Mouse (Mus musculus): ENCODE measurements around the gene Hoxb4. TPM values are rescaled to one million over a fixed set of nuclear protein-coding genes. Genes with fewer than 3 reads are reported as not detected.

Gene Hoxb4
- polyA plus RNA-seq, 1 experiment: 1.5 TPM

GRCm38 (mm10) chr11:96319071-96319902 lies 1.2 kb downstream of the Hoxb4 start:
- Histone ChIP-seq H3K27ac (ENCODE audit: control insufficient read depth, insufficient read depth, low read length) (no peak overlapping the region), H3K36me3 (ENCODE audit: control insufficient read depth, insufficient read depth, low read length) (no peaks in the 10 kb centered on the region), H3K4me3 (ENCODE audit: control insufficient read depth, insufficient read depth, low read length) (peak overlapping the region; percentile 67), H3K27me3 (ENCODE audit: control insufficient read depth, insufficient read depth, low read length) (peaks cover 27% of the 10 kb centered on the region), H3K4me1 (replicated peaks; ENCODE audit: control insufficient read depth, insufficient read depth, low read length) (peaks cover 15% of the 10 kb centered on the region)
- WGBS: 2% methylated on average over 33 of the region's 34 CpGs
- DNase-seq: peak; percentile 8
- TF ChIP-seq POLR2A (IDR thresholded peaks at IDR 0.05; ENCODE audit: control insufficient read depth, extremely low read depth, insufficient read depth, low read length, poor library complexity) (no peak), CTCF (IDR thresholded peaks at IDR 0.05; ENCODE audit: borderline replicate concordance, control insufficient read depth, extremely low read depth, insufficient read depth, low read length, poor library complexity) (no peak)

GRCm38 (mm10) chr11:96319910-96320309 lies 1.8 kb downstream of the Hoxb4 start:
- peaks cover 20% of the 10 kb centered on the region for H3K27me3 ChIP-seq (ENCODE audit: control insufficient read depth, insufficient read depth, low read length)
- no peak overlapping the region for H3K27ac ChIP-seq (ENCODE audit: control insufficient read depth, insufficient read depth, low read length)

GRCm38 (mm10) chr11:96320688-96321087 lies 2.6 kb downstream of the Hoxb4 start:
- DNase-seq: no peak
- H3K27ac ChIP-seq (ENCODE audit: control insufficient read depth, insufficient read depth, low read length): no peak overlapping the region
- peaks cover 16% of the 10 kb centered on the region for H3K27me3 ChIP-seq (ENCODE audit: control insufficient read depth, insufficient read depth, low read length)
- H3K4me3 ChIP-seq (ENCODE audit: control insufficient read depth, insufficient read depth, low read length): no peak overlapping the region
- TF ChIP-seq CTCF (IDR thresholded peaks at IDR 0.05; ENCODE audit: borderline replicate concordance, control insufficient read depth, extremely low read depth, insufficient read depth, low read length, poor library complexity) (no peak), POLR2A (IDR thresholded peaks at IDR 0.05; ENCODE audit: control insufficient read depth, extremely low read depth, insufficient read depth, low read length, poor library complexity) (no peak)
- no peaks in the 10 kb centered on the region for H3K36me3 ChIP-seq (ENCODE audit: control insufficient read depth, insufficient read depth, low read length)
- WGBS: 91% methylated on average over 17 of the region's 17 CpGs
- H3K4me1 ChIP-seq (replicated peaks; ENCODE audit: control insufficient read depth, insufficient read depth, low read length): peaks cover 15% of the 10 kb centered on the region

More at GRCm38 (mm10) chr11:96319910-96320309, 1.8 kb downstream of the Hoxb4 start:
- Histone ChIP-seq H3K4me1 (replicated peaks; ENCODE audit: control insufficient read depth, insufficient read depth, low read length) (peaks cover 15% of the 10 kb centered on the region), H3K36me3 (ENCODE audit: control insufficient read depth, insufficient read depth, low read length) (no peaks in the 10 kb centered on the region), H3K4me3 (ENCODE audit: control insufficient read depth, insufficient read depth, low read length) (peak overlapping the region; percentile 22; the same call in 1 of the 2 replicates)
- 22% methylated on average over 29 of the region's 29 CpGs for WGBS
- TF ChIP-seq CTCF (IDR thresholded peaks at IDR 0.05; ENCODE audit: borderline replicate concordance, control insufficient read depth, extremely low read depth, insufficient read depth, low read length, poor library complexity): no peak
- no peak for TF ChIP-seq POLR2A (IDR thresholded peaks at IDR 0.05; ENCODE audit: control insufficient read depth, extremely low read depth, insufficient read depth, low read length, poor library complexity)
- no peak for DNase-seq

- no peak overlapping the region for H3K4me3 ChIP-seq (ENCODE audit: control insufficient read depth, insufficient read depth, low read length)
- no peak for DNase-seq
- H3K27me3 ChIP-seq (ENCODE audit: control insufficient read depth, insufficient read depth, low read length): peaks cover 12% of the 10 kb centered on the region
- WGBS: 88% methylated on average over 5 of the region's 5 CpGs
- no peak for TF ChIP-seq POLR2A (IDR thresholded peaks at IDR 0.05; ENCODE audit: control insufficient read depth, extremely low read depth, insufficient read depth, low read length, poor library complexity)
- TF ChIP-seq CTCF (IDR thresholded peaks at IDR 0.05; ENCODE audit: borderline replicate concordance, control insufficient read depth, extremely low read depth, insufficient read depth, low read length, poor library complexity): no peak
- H3K36me3 ChIP-seq (ENCODE audit: control insufficient read depth, insufficient read depth, low read length): no peaks in the 10 kb centered on the region
- H3K4me1 ChIP-seq (replicated peaks; ENCODE audit: control insufficient read depth, insufficient read depth, low read length): peaks cover 15% of the 10 kb centered on the region
- H3K27ac ChIP-seq (ENCODE audit: control insufficient read depth, insufficient read depth, low read length): no peak overlapping the region
These were observed 3.8 kb downstream of the Hoxb4 start for GRCm38 (mm10) chr11:96321846-96322245.

- peaks cover 14% of the 10 kb centered on the region for H3K4me1 ChIP-seq (replicated peaks; ENCODE audit: control insufficient read depth, insufficient read depth, low read length)
- no peak for DNase-seq
- WGBS: 91% methylated on average over 6 of the region's 6 CpGs
- no peak overlapping the region for H3K4me3 ChIP-seq (ENCODE audit: control insufficient read depth, insufficient read depth, low read length)
- H3K27me3 ChIP-seq (ENCODE audit: control insufficient read depth, insufficient read depth, low read length): peaks cover 6% of the 10 kb centered on the region
- no peaks in the 10 kb centered on the region for H3K36me3 ChIP-seq (ENCODE audit: control insufficient read depth, insufficient read depth, low read length)
- TF ChIP-seq CTCF (IDR thresholded peaks at IDR 0.05; ENCODE audit: borderline replicate concordance, control insufficient read depth, extremely low read depth, insufficient read depth, low read length, poor library complexity): no peak
- TF ChIP-seq POLR2A (IDR thresholded peaks at IDR 0.05; ENCODE audit: control insufficient read depth, extremely low read depth, insufficient read depth, low read length, poor library complexity): no peak
- no peak overlapping the region for H3K27ac ChIP-seq (ENCODE audit: control insufficient read depth, insufficient read depth, low read length)
These were observed 4.7 kb downstream of the Hoxb4 start for GRCm38 (mm10) chr11:96322738-96323137.

GRCm38 (mm10) chr11:96323154-96323553 lies 5.1 kb downstream of the Hoxb4 start, which contains the start of gene Hoxb3:
Gene Hoxb3, plus strand, starts transcription at chr11:96323326.
- WGBS: 96% methylated on average over 10 of the region's 10 CpGs
- Histone ChIP-seq H3K4me3 (ENCODE audit: control insufficient read depth, insufficient read depth, low read length) (no peak within 1 kb of the TSS), H3K4me1 (replicated peaks; ENCODE audit: control insufficient read depth, insufficient read depth, low read length) (peaks cover 10% of the 10 kb centered on the region), H3K27ac (ENCODE audit: control insufficient read depth, insufficient read depth, low read length) (no peak within 1 kb of the TSS), H3K36me3 (ENCODE audit: control insufficient read depth, insufficient read depth, low read length) (no peaks in the 10 kb centered on the region), H3K27me3 (ENCODE audit: control insufficient read depth, insufficient read depth, low read length) (peaks cover 3% of the 10 kb centered on the region)
- no peak for TF ChIP-seq POLR2A (IDR thresholded peaks at IDR 0.05; ENCODE audit: control insufficient read depth, extremely low read depth, insufficient read depth, low read length, poor library complexity)
- no peak for TF ChIP-seq CTCF (IDR thresholded peaks at IDR 0.05; ENCODE audit: borderline replicate concordance, control insufficient read depth, extremely low read depth, insufficient read depth, low read length, poor library complexity)
- no peak for DNase-seq
